Comparison of ENCODE assay signal across 20 mouse cellular contexts in genomic region chr4:130299629-130300018, GRCm38 (mm10). TPM values are rescaled to one million over a fixed set of nuclear protein-coding genes. Genes with fewer than 3 reads are reported as not detected.
DNase-seq lines count a peak whose midpoint lies in the region; ATAC-seq and TF ChIP-seq lines count a peak whose summit lies in the region.
"Had no signal": no experiment of that assay in that cellular context is flagged by ENCODE, and none has a peak within 500 bp of the region (broad histone marks: within the 10 kb centered on the region; RNA-seq: fewer than 3 reads in every experiment).

No protein-coding gene starts in this region.

- 77% methylated on average over 8 of the region's 8 CpGs for WGBS in embryonic facial prominence, embryonic 12.5 days
- 77% methylated on average over 8 of the region's 8 CpGs for WGBS in embryonic facial prominence, embryonic 10.5 days
- WGBS in heart, embryonic 15.5 days, result 61% methylated on average over 8 of the region's 8 CpGs
- WGBS in heart, embryonic 12.5 days, result 68% methylated on average over 8 of the region's 8 CpGs
- WGBS in liver, embryonic 13.5 days (ENCODE audit: insufficient replicate concordance), result 71% methylated on average over 8 of the region's 8 CpGs
- WGBS in liver, embryonic 11.5 days, result 70% methylated on average over 8 of the region's 8 CpGs
- 68% methylated on average over 8 of the region's 8 CpGs for WGBS in intestine, postnatal 0 days

- no peaks in the 10 kb centered on the region for H3K27me3 ChIP-seq in embryonic facial prominence, embryonic 12.5 days
- H3K27me3 ChIP-seq in embryonic facial prominence, embryonic 10.5 days (replicated peaks; ENCODE audit: low read depth, poor library complexity, severe bottlenecking), result peaks cover 38% of the 10 kb centered on the region
- 0 out of 2 replicates have a peak, but pooled peaks cover 4% of the 10 kb centered on the region for H3K27me3 ChIP-seq in heart, embryonic 15.5 days
- H3K27me3 ChIP-seq in heart, embryonic 12.5 days (replicated peaks), result peaks cover 9% of the 10 kb centered on the region; the same call in 1 of the 2 replicates
- H3K27me3 ChIP-seq in liver, embryonic 13.5 days, result peaks cover 11% of the 10 kb centered on the region
- H3K27me3 ChIP-seq in liver, embryonic 11.5 days (replicated peaks; ENCODE audit: control insufficient read depth, insufficient read depth, low read length), result no peaks in the 10 kb centered on the region; the same call in 1 of the 2 replicates
- no peaks in the 10 kb centered on the region for H3K27me3 ChIP-seq in intestine, postnatal 0 days (replicated peaks; ENCODE audit: control insufficient read depth, insufficient read depth, low read length)
- H3K27me3 ChIP-seq: hindbrain, embryonic 15.5 days had no signal

- no peak overlapping the region for H3K27ac ChIP-seq in embryonic facial prominence, embryonic 12.5 days
- no peak overlapping the region for H3K27ac ChIP-seq in embryonic facial prominence, embryonic 10.5 days (replicated peaks)
- H3K27ac ChIP-seq in heart, embryonic 15.5 days, result peak overlapping the region; percentile 75
- no peak overlapping the region; the same call in 1 of the 2 replicates for H3K27ac ChIP-seq in heart, embryonic 12.5 days (ENCODE audit: poor library complexity, severe bottlenecking)
- 0 out of 2 replicates have a peak overlapping the region, but pooled peaks have one; percentile 3 for H3K27ac ChIP-seq in liver, embryonic 13.5 days
- no peak overlapping the region for H3K27ac ChIP-seq in liver, embryonic 11.5 days (ENCODE audit: low read depth, low read length)
- no peak overlapping the region for H3K27ac ChIP-seq in intestine, postnatal 0 days (ENCODE audit: low read depth, low read length)
- H3K27ac ChIP-seq: forebrain, embryonic 10.5 days; hindbrain, embryonic 15.5 days had no signal

- no peak for ATAC-seq in embryonic facial prominence, embryonic 12.5 days (ENCODE audit: insufficient number of reproducible peaks, insufficient read depth, low FRiP score, low TSS enrichment)
- ATAC-seq in heart, embryonic 15.5 days (replicated peaks; ENCODE audit: insufficient number of reproducible peaks, insufficient read depth, low FRiP score, low read depth), result no peak
- ATAC-seq in heart, embryonic 12.5 days (ENCODE audit: insufficient number of reproducible peaks, low FRiP score), result no peak
- no peak for ATAC-seq in liver, embryonic 13.5 days (ENCODE audit: low read depth)
- no peak for ATAC-seq in liver, embryonic 11.5 days (replicated peaks; ENCODE audit: low FRiP score)
- no peak for ATAC-seq in intestine, postnatal 0 days
- ATAC-seq: forebrain, postnatal 0 days; intestine, embryonic 16.5 days; lung, postnatal 0 days had no signal

- no peak for DNase-seq in embryonic facial prominence, embryonic 10.5 days (ENCODE audit: low spot score)
- no peak for DNase-seq in liver, embryonic 13.5 days
- no peak for DNase-seq in liver, embryonic 11.5 days (ENCODE audit: low spot score)
- DNase-seq: adrenal gland, adult 2 months; forebrain, postnatal 0 days; right cerebral cortex, adult 18-20 months; thymus, postnatal 36 days had no signal

- H3K4me2 ChIP-seq in embryonic facial prominence, embryonic 12.5 days (replicated peaks), result no peak overlapping the region
- H3K4me2 ChIP-seq in heart, embryonic 15.5 days, result no peak overlapping the region
- no peak overlapping the region for H3K4me2 ChIP-seq in heart, embryonic 12.5 days
- H3K4me2 ChIP-seq in liver, embryonic 13.5 days, result no peak overlapping the region
- no peak overlapping the region for H3K4me2 ChIP-seq in liver, embryonic 11.5 days
- no peak overlapping the region for H3K4me2 ChIP-seq in intestine, postnatal 0 days (replicated peaks; ENCODE audit: low read depth)
- H3K4me2 ChIP-seq: hindbrain, embryonic 15.5 days; liver, embryonic 15.5 days; midbrain, embryonic 11.5 days had no signal

- H3K4me3 ChIP-seq in embryonic facial prominence, embryonic 12.5 days, result no peak overlapping the region
- H3K4me3 ChIP-seq in embryonic facial prominence, embryonic 10.5 days, result no peak overlapping the region
- H3K4me3 ChIP-seq in heart, embryonic 15.5 days, result no peak overlapping the region
- no peak overlapping the region for H3K4me3 ChIP-seq in heart, embryonic 12.5 days
- H3K4me3 ChIP-seq in liver, embryonic 13.5 days (replicated peaks), result no peak overlapping the region
- no peak overlapping the region for H3K4me3 ChIP-seq in liver, embryonic 11.5 days (ENCODE audit: low read depth, low read length)
- no peak overlapping the region for H3K4me3 ChIP-seq in intestine, postnatal 0 days (ENCODE audit: low read depth, low read length)
- H3K4me3 ChIP-seq: forebrain, embryonic 10.5 days; hindbrain, embryonic 15.5 days; liver, embryonic 15.5 days had no signal

- H3K36me3 ChIP-seq in embryonic facial prominence, embryonic 12.5 days, result no peaks in the 10 kb centered on the region
- no peaks in the 10 kb centered on the region for H3K36me3 ChIP-seq in embryonic facial prominence, embryonic 10.5 days (replicated peaks)
- H3K36me3 ChIP-seq in heart, embryonic 15.5 days, result no peaks in the 10 kb centered on the region
- H3K36me3 ChIP-seq in heart, embryonic 12.5 days, result no peaks in the 10 kb centered on the region
- no peaks in the 10 kb centered on the region for H3K36me3 ChIP-seq in liver, embryonic 13.5 days
- no peaks in the 10 kb centered on the region for H3K36me3 ChIP-seq in liver, embryonic 11.5 days (ENCODE audit: control insufficient read depth, insufficient read depth, low read length)
- H3K36me3 ChIP-seq in intestine, postnatal 0 days (ENCODE audit: control insufficient read depth, insufficient read depth), result no peaks in the 10 kb centered on the region
- H3K36me3 ChIP-seq: forebrain, embryonic 10.5 days; hindbrain, embryonic 15.5 days; liver, embryonic 15.5 days had no signal

- TF ChIP-seq CTCF in intestine, postnatal 0 days (IDR thresholded peaks at IDR 0.05; ENCODE audit: low read depth), result no peak

- H3K4me1 ChIP-seq in embryonic facial prominence, embryonic 12.5 days, result no peaks in the 10 kb centered on the region
- peaks cover 19% of the 10 kb centered on the region for H3K4me1 ChIP-seq in embryonic facial prominence, embryonic 10.5 days
- H3K4me1 ChIP-seq in heart, embryonic 15.5 days (replicated peaks), result peaks cover 26% of the 10 kb centered on the region
- H3K4me1 ChIP-seq in heart, embryonic 12.5 days (replicated peaks), result peaks cover 20% of the 10 kb centered on the region
- H3K4me1 ChIP-seq in liver, embryonic 13.5 days (replicated peaks), result peaks cover 66% of the 10 kb centered on the region
- peaks cover 31% of the 10 kb centered on the region for H3K4me1 ChIP-seq in liver, embryonic 11.5 days (replicated peaks; ENCODE audit: control insufficient read depth, insufficient read depth, low read length)
- no peaks in the 10 kb centered on the region for H3K4me1 ChIP-seq in intestine, postnatal 0 days (replicated peaks; ENCODE audit: control insufficient read depth, insufficient read depth, low read length)

- H3K9me3 ChIP-seq in embryonic facial prominence, embryonic 12.5 days, result no peaks in the 10 kb centered on the region
- no peaks in the 10 kb centered on the region for H3K9me3 ChIP-seq in embryonic facial prominence, embryonic 10.5 days
- no peaks in the 10 kb centered on the region for H3K9me3 ChIP-seq in heart, embryonic 15.5 days (replicated peaks)
- no peaks in the 10 kb centered on the region for H3K9me3 ChIP-seq in heart, embryonic 12.5 days (replicated peaks)
- H3K9me3 ChIP-seq in liver, embryonic 13.5 days (replicated peaks), result no peaks in the 10 kb centered on the region
- no peaks in the 10 kb centered on the region for H3K9me3 ChIP-seq in liver, embryonic 11.5 days (ENCODE audit: control insufficient read depth, low read length)
- H3K9me3 ChIP-seq in intestine, postnatal 0 days (ENCODE audit: control insufficient read depth), result no peaks in the 10 kb centered on the region
- H3K9me3 ChIP-seq: forebrain, embryonic 10.5 days; hindbrain, embryonic 15.5 days; liver, embryonic 15.5 days had no signal

- peak overlapping the region; percentile 16; the same call in 1 of the 2 replicates for H3K9ac ChIP-seq in embryonic facial prominence, embryonic 12.5 days
- peak overlapping the region; percentile 21; the same call in 1 of the 2 replicates for H3K9ac ChIP-seq in heart, embryonic 15.5 days
- no peak overlapping the region for H3K9ac ChIP-seq in heart, embryonic 12.5 days
- H3K9ac ChIP-seq in liver, embryonic 13.5 days, result peak overlapping the region; percentile 8; the same call in 1 of the 2 replicates
- no peak overlapping the region; the same call in 1 of the 2 replicates for H3K9ac ChIP-seq in liver, embryonic 11.5 days (ENCODE audit: low read depth, low read length)
- H3K9ac ChIP-seq in intestine, postnatal 0 days (ENCODE audit: low read depth, low read length), result no peak overlapping the region
- H3K9ac ChIP-seq: forebrain, postnatal 0 days; hindbrain, embryonic 15.5 days; liver, embryonic 15.5 days had no signal

RNA-seq across cellular contexts. Expression of gene Fabp3, which starts 8.8 kb away (rescaled TPM):
- polyA plus RNA-seq in embryonic facial prominence, embryonic 12.5 days (2016; fragmentation: Nextera tagmentation; extraction: Ambion mirVana), result 14.6 and 14.9 TPM in 2 replicates
- polyA plus RNA-seq in embryonic facial prominence, embryonic 10.5 days (2016; fragmentation: Nextera tagmentation; extraction: Ambion mirVana), result 15.6 and 16.2 TPM in 2 replicates
- polyA plus RNA-seq in heart, embryonic 15.5 days (2015; fragmentation: Nextera tagmentation; extraction: Ambion mirVana), result 1,204 and 1,729 TPM in 2 replicates
- 762 and 794 TPM in 2 replicates for polyA plus RNA-seq in heart, embryonic 12.5 days (2016; fragmentation: Nextera tagmentation; extraction: Ambion mirVana)
- 1.5 and 2.8 TPM in 2 replicates for polyA plus RNA-seq in liver, embryonic 13.5 days (2015; fragmentation: Nextera tagmentation; extraction: Ambion mirVana)
- polyA plus RNA-seq in liver, embryonic 11.5 days (2014; fragmentation: Nextera tagmentation; extraction: Ambion mirVana), result 5.0 and 6.4 TPM in 2 replicates
- 5.0 and 7.1 TPM in 2 replicates for polyA plus RNA-seq in intestine, postnatal 0 days (2015; fragmentation: Nextera tagmentation; extraction: Ambion mirVana)

RNA-seq across cellular contexts. Expression of gene Gm10570, which starts 8.8 kb away (rescaled TPM):
- not detected in 2 replicates for polyA plus RNA-seq in embryonic facial prominence, embryonic 12.5 days (2016; fragmentation: Nextera tagmentation; extraction: Ambion mirVana)
- polyA plus RNA-seq in embryonic facial prominence, embryonic 10.5 days (2016; fragmentation: Nextera tagmentation; extraction: Ambion mirVana), result 0.77 TPM in 1 of 2 replicates, not detected in the other
- polyA plus RNA-seq in heart, embryonic 15.5 days (2015; fragmentation: Nextera tagmentation; extraction: Ambion mirVana), result 0.98 and 1.0 TPM in 2 replicates
- polyA plus RNA-seq in heart, embryonic 12.5 days (2016; fragmentation: Nextera tagmentation; extraction: Ambion mirVana), result 0.88 and 1.5 TPM in 2 replicates
- not detected in 2 replicates for polyA plus RNA-seq in liver, embryonic 13.5 days (2015; fragmentation: Nextera tagmentation; extraction: Ambion mirVana)
- not detected in 2 replicates for polyA plus RNA-seq in liver, embryonic 11.5 days (2014; fragmentation: Nextera tagmentation; extraction: Ambion mirVana)
- polyA plus RNA-seq in intestine, postnatal 0 days (2015; fragmentation: Nextera tagmentation; extraction: Ambion mirVana), result not detected in 2 replicates
- polyA plus RNA-seq: forebrain, embryonic 10.5 days; gonadal fat pad, adult 2 months; intestine, embryonic 16.5 days; limb, embryonic 11.5 days; liver, embryonic 15.5 days; midbrain, embryonic 11.5 days; neural tube, embryonic 11.5 days had no signal

RNA-seq across cellular contexts. Expression of gene Serinc2, which starts 20.6 kb away (rescaled TPM):
- 154 and 159 TPM in 2 replicates for polyA plus RNA-seq in embryonic facial prominence, embryonic 12.5 days (2016; fragmentation: Nextera tagmentation; extraction: Ambion mirVana)
- 43.6 and 60.0 TPM in 2 replicates for polyA plus RNA-seq in embryonic facial prominence, embryonic 10.5 days (2016; fragmentation: Nextera tagmentation; extraction: Ambion mirVana)
- 6.3 and 11.3 TPM in 2 replicates for polyA plus RNA-seq in heart, embryonic 15.5 days (2015; fragmentation: Nextera tagmentation; extraction: Ambion mirVana)
- 13.6 and 14.1 TPM in 2 replicates for polyA plus RNA-seq in heart, embryonic 12.5 days (2016; fragmentation: Nextera tagmentation; extraction: Ambion mirVana)
- 0.99 and 1.6 TPM in 2 replicates for polyA plus RNA-seq in liver, embryonic 13.5 days (2015; fragmentation: Nextera tagmentation; extraction: Ambion mirVana)
- polyA plus RNA-seq in liver, embryonic 11.5 days (2014; fragmentation: Nextera tagmentation; extraction: Ambion mirVana), result 6.1 and 6.8 TPM in 2 replicates
- polyA plus RNA-seq in intestine, postnatal 0 days (2015; fragmentation: Nextera tagmentation; extraction: Ambion mirVana), result 21.5 and 26.1 TPM in 2 replicates

Comparison
In these comparisons a context has a peak if more than half of its experiments do, and no peak if none do; other contexts are left out.
1. H3K27ac ChIP-seq: peak in heart, embryonic 15.5 days (single experiment) and liver, embryonic 13.5 days (single experiment); none in embryonic facial prominence, embryonic 12.5 days (single experiment), embryonic facial prominence, embryonic 10.5 days (single experiment), heart, embryonic 12.5 days (single experiment), liver, embryonic 11.5 days (single experiment) and intestine, postnatal 0 days (single experiment).
2. H3K9ac ChIP-seq: peak in embryonic facial prominence, embryonic 12.5 days (single experiment), heart, embryonic 15.5 days (single experiment) and liver, embryonic 13.5 days (single experiment); none in heart, embryonic 12.5 days (single experiment), liver, embryonic 11.5 days (single experiment) and intestine, postnatal 0 days (single experiment).
3. RNA of gene Fabp3, which starts 8.8 kb away (polyA plus RNA-seq): 1,204 to 1,729 TPM in heart, embryonic 15.5 days and 762 to 794 TPM in heart, embryonic 12.5 days; 15.6 to 16.2 TPM in embryonic facial prominence, embryonic 10.5 days, 14.6 to 14.9 TPM in embryonic facial prominence, embryonic 12.5 days, 5.0 to 7.1 TPM in intestine, postnatal 0 days, 5.0 to 6.4 TPM in liver, embryonic 11.5 days and 1.5 to 2.8 TPM in liver, embryonic 13.5 days; every median in the first group is over 10 times any median in the second.